Mouse (Mus musculus) lung, adult 2 months (tissue): ENCODE measurements around the gene Prpsap2.

ENCODE experiments used
- CTCF ChIP-seq: fragments of 200-500 bp; IDR thresholded peaks from 2 replicates; pipeline ENCODE4 v1.5.1; 2011; ENCODE audit warnings: mild to moderate bottlenecking, low read length, control low read depth; ENCODE audit not compliant: insufficient read depth
- POLR2A ChIP-seq: fragments of 200-500 bp; IDR thresholded peaks from 2 replicates; pipeline ENCODE4 v1.6.1; 2011; ENCODE audit warnings: low read depth, mild to moderate bottlenecking, control low read depth, low read length, borderline replicate concordance; ENCODE audit errors: extremely low read depth

DNA sequence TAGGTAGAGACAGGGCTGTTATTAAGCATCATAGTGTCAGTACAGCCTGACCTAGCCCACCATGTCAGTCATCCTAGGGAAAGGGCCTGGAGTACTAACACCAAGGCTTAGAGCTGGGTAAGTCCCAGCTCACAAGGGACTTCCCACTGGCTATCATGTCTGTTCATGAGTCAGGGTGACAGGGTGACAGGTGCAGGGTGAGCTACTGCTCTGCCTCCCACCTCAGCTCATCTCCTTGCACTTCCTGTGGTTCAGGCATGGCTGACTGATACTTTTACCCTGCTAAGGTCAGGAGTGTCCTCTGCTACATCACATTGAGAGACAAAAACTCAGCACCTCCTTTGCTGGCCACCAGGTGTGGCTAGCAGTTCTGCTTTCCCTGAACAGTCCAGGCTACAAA is 63.0 kb downstream of the Prpsap2 start:
- TF ChIP-seq POLR2A (no peak), CTCF (no peak)
